ENCODE assay signal across 8 mouse cellular contexts in genomic region chr2:30807147-30807647, GRCm38 (mm10). TPM values are rescaled to one million over a fixed set of nuclear protein-coding genes. Genes with fewer than 3 reads are reported as not detected.
DNase-seq lines count a peak whose midpoint lies in the region; ATAC-seq and TF ChIP-seq lines count a peak whose summit lies in the region.

No protein-coding gene starts in this region.

- peak; percentile 40; the same call in 1 of the 2 replicates for ATAC-seq in lung, embryonic 14.5 days (ENCODE audit: insufficient read depth)
- ATAC-seq in embryonic facial prominence, embryonic 15.5 days (ENCODE audit: insufficient number of reproducible peaks, low FRiP score, low TSS enrichment, low read depth) = no peak; the same call in 1 of the 2 replicates
- 0 out of 2 replicates have a peak, but pooled peaks have one; percentile 42 for ATAC-seq in neural tube, embryonic 14.5 days (ENCODE audit: low read depth)

- WGBS in lung, embryonic 14.5 days = 9% methylated on average over 28 of the region's 28 CpGs
- WGBS in embryonic facial prominence, embryonic 15.5 days = 9% methylated on average over 28 of the region's 28 CpGs
- WGBS in limb, embryonic 10.5 days = 11% methylated on average over 28 of the region's 28 CpGs
- 7% methylated on average over 28 of the region's 28 CpGs for WGBS in neural tube, embryonic 14.5 days

- H3K27me3 ChIP-seq in lung, embryonic 14.5 days (ENCODE audit: insufficient read depth, low read length) = peaks cover under 1% of the 10 kb centered on the region; the same call in 1 of the 2 replicates
- H3K27me3 ChIP-seq in embryonic facial prominence, embryonic 15.5 days = peaks cover 9% of the 10 kb centered on the region
- H3K27me3 ChIP-seq in limb, embryonic 10.5 days (ENCODE audit: low read depth, poor library complexity, severe bottlenecking) = peaks cover 17% of the 10 kb centered on the region
- peaks cover under 1% of the 10 kb centered on the region; the same call in 1 of the 2 replicates for H3K27me3 ChIP-seq in neural tube, embryonic 14.5 days (ENCODE audit: control insufficient read depth, insufficient read depth, low read length)

- H3K9ac ChIP-seq in lung, embryonic 14.5 days = peak overlapping the region; percentile 60
- H3K9ac ChIP-seq in embryonic facial prominence, embryonic 15.5 days = peak overlapping the region; percentile 35; the same call in 1 of the 2 replicates
- H3K9ac ChIP-seq in neural tube, embryonic 14.5 days (replicated peaks; ENCODE audit: low read depth, low read length) = peak overlapping the region; percentile 90

- H3K27ac ChIP-seq in lung, embryonic 14.5 days (ENCODE audit: low read depth) = peak overlapping the region; percentile 68
- H3K27ac ChIP-seq in embryonic facial prominence, embryonic 15.5 days (replicated peaks) = peak overlapping the region; percentile 69
- H3K27ac ChIP-seq in limb, embryonic 10.5 days = peak overlapping the region; percentile 95
- peak overlapping the region; percentile 85 for H3K27ac ChIP-seq in neural tube, embryonic 14.5 days (ENCODE audit: low read depth, low read length)

- TF ChIP-seq CTCF in lung, embryonic 14.5 days (IDR thresholded peaks at IDR 0.05; ENCODE audit: low read depth) = peak; percentile 17; the same call in 1 of the 2 replicates

- DNase-seq in lung, embryonic 14.5 days = no peak
- DNase-seq in lung, postnatal 25 days (ENCODE audit: low spot score) = no peak
- DNase-seq in limb, embryonic 10.5 days (ENCODE audit: low spot score) = no peak
- no peak for DNase-seq in B cell, adult 2 months
- no peak for DNase-seq in natural killer cell, adult 2 months (ENCODE audit: low spot score in 2 of 2)
- no peak for DNase-seq in embryo, embryonic 10.5 days (ENCODE audit: low spot score)

- H3K9me3 ChIP-seq in lung, embryonic 14.5 days (ENCODE audit: low read depth, low read length) = no peaks in the 10 kb centered on the region
- no peaks in the 10 kb centered on the region for H3K9me3 ChIP-seq in embryonic facial prominence, embryonic 15.5 days (replicated peaks)
- no peaks in the 10 kb centered on the region for H3K9me3 ChIP-seq in limb, embryonic 10.5 days (replicated peaks)
- H3K9me3 ChIP-seq in neural tube, embryonic 14.5 days (ENCODE audit: control insufficient read depth, low read length) = no peaks in the 10 kb centered on the region

- peaks cover 6% of the 10 kb centered on the region; the same call in 1 of the 2 replicates for H3K4me1 ChIP-seq in lung, embryonic 14.5 days (ENCODE audit: insufficient read depth)
- H3K4me1 ChIP-seq in embryonic facial prominence, embryonic 15.5 days = peaks cover 32% of the 10 kb centered on the region
- peaks cover 34% of the 10 kb centered on the region for H3K4me1 ChIP-seq in limb, embryonic 10.5 days
- peaks cover 18% of the 10 kb centered on the region for H3K4me1 ChIP-seq in neural tube, embryonic 14.5 days (ENCODE audit: control insufficient read depth, insufficient read depth, low read length)

- H3K36me3 ChIP-seq in lung, embryonic 14.5 days (ENCODE audit: insufficient read depth) = peaks cover 9% of the 10 kb centered on the region; the same call in 1 of the 2 replicates
- H3K36me3 ChIP-seq in embryonic facial prominence, embryonic 15.5 days = peaks cover 11% of the 10 kb centered on the region; the same call in 1 of the 2 replicates
- H3K36me3 ChIP-seq in limb, embryonic 10.5 days = peaks cover 26% of the 10 kb centered on the region
- no peaks in the 10 kb centered on the region for H3K36me3 ChIP-seq in neural tube, embryonic 14.5 days (ENCODE audit: control insufficient read depth, insufficient read depth, low read length)

- H3K4me3 ChIP-seq in lung, embryonic 14.5 days (ENCODE audit: low read depth, low read length) = peak overlapping the region; percentile 87
- H3K4me3 ChIP-seq in embryonic facial prominence, embryonic 15.5 days (replicated peaks) = peak overlapping the region; percentile 72
- peak overlapping the region; percentile 77 for H3K4me3 ChIP-seq in limb, embryonic 10.5 days
- peak overlapping the region; percentile 79 for H3K4me3 ChIP-seq in neural tube, embryonic 14.5 days (ENCODE audit: low read depth, low read length)

- H3K4me2 ChIP-seq in lung, embryonic 14.5 days = peak overlapping the region; percentile 97
- H3K4me2 ChIP-seq in embryonic facial prominence, embryonic 15.5 days (replicated peaks) = peak overlapping the region; percentile 88
- peak overlapping the region; percentile 85 for H3K4me2 ChIP-seq in neural tube, embryonic 14.5 days (ENCODE audit: low read depth, low read length)

RNA-seq across cellular contexts. Expression of gene Ntmt1, which starts 0.4 kb away (rescaled TPM):
- 88.3 and 96.0 TPM in 2 replicates for polyA plus RNA-seq in lung, embryonic 14.5 days (2014; fragmentation: Nextera tagmentation; extraction: Ambion mirVana)
- polyA plus RNA-seq in embryonic facial prominence, embryonic 15.5 days (2015; fragmentation: Nextera tagmentation; extraction: Ambion mirVana) = 85.9 and 87.0 TPM in 2 replicates
- 138 and 141 TPM in 2 replicates for polyA plus RNA-seq in limb, embryonic 10.5 days (2016; fragmentation: Nextera tagmentation; extraction: Ambion mirVana)
- 105 and 112 TPM in 2 replicates for polyA plus RNA-seq in neural tube, embryonic 14.5 days (2014; fragmentation: Nextera tagmentation; extraction: Ambion mirVana)

RNA-seq across cellular contexts. Expression of gene 1700001O22Rik, which starts 3.7 kb away (rescaled TPM):
- polyA plus RNA-seq in lung, embryonic 14.5 days (2014; fragmentation: Nextera tagmentation; extraction: Ambion mirVana) = 3.9 and 4.3 TPM in 2 replicates
- polyA plus RNA-seq in embryonic facial prominence, embryonic 15.5 days (2015; fragmentation: Nextera tagmentation; extraction: Ambion mirVana) = 2.7 and 3.7 TPM in 2 replicates
- polyA plus RNA-seq in limb, embryonic 10.5 days (2016; fragmentation: Nextera tagmentation; extraction: Ambion mirVana) = 2.1 and 4.0 TPM in 2 replicates
- 0.89 and 1.9 TPM in 2 replicates for polyA plus RNA-seq in neural tube, embryonic 14.5 days (2014; fragmentation: Nextera tagmentation; extraction: Ambion mirVana)

RNA-seq across cellular contexts. Expression of gene Asb6, which starts 22.9 kb away (rescaled TPM):
- polyA plus RNA-seq in lung, embryonic 14.5 days (2014; fragmentation: Nextera tagmentation; extraction: Ambion mirVana) = 32.1 and 34.5 TPM in 2 replicates
- 37.8 and 37.9 TPM in 2 replicates for polyA plus RNA-seq in embryonic facial prominence, embryonic 15.5 days (2015; fragmentation: Nextera tagmentation; extraction: Ambion mirVana)
- 59.4 and 61.3 TPM in 2 replicates for polyA plus RNA-seq in limb, embryonic 10.5 days (2016; fragmentation: Nextera tagmentation; extraction: Ambion mirVana)
- polyA plus RNA-seq in neural tube, embryonic 14.5 days (2014; fragmentation: Nextera tagmentation; extraction: Ambion mirVana) = 35.9 and 36.9 TPM in 2 replicates

RNA-seq across cellular contexts. Expression of gene Prrx2, which starts 27.6 kb away (rescaled TPM):
- polyA plus RNA-seq in lung, embryonic 14.5 days (2014; fragmentation: Nextera tagmentation; extraction: Ambion mirVana) = 15.7 and 15.9 TPM in 2 replicates
- polyA plus RNA-seq in embryonic facial prominence, embryonic 15.5 days (2015; fragmentation: Nextera tagmentation; extraction: Ambion mirVana) = 77.3 and 88.8 TPM in 2 replicates
- 111 and 140 TPM in 2 replicates for polyA plus RNA-seq in limb, embryonic 10.5 days (2016; fragmentation: Nextera tagmentation; extraction: Ambion mirVana)
- 0.70 and 0.99 TPM in 2 replicates for polyA plus RNA-seq in neural tube, embryonic 14.5 days (2014; fragmentation: Nextera tagmentation; extraction: Ambion mirVana)

Comparison
In these comparisons a context has a peak if more than half of its experiments do, and no peak if none do; other contexts are left out.
1. H3K9ac ChIP-seq: peak in every context shown above with its lines; median percentile 90 in neural tube, embryonic 14.5 days; 60 in lung, embryonic 14.5 days; 35 in embryonic facial prominence, embryonic 15.5 days.